Mouse (Mus musculus): ENCODE measurements at regions not wholly inside any gene's neighbourhood (a gene's known extent, or its start where the extent isn't known, plus 50 kb on each side); places are given as distances from the start of the nearest gene placed in this dataset.

DNA sequence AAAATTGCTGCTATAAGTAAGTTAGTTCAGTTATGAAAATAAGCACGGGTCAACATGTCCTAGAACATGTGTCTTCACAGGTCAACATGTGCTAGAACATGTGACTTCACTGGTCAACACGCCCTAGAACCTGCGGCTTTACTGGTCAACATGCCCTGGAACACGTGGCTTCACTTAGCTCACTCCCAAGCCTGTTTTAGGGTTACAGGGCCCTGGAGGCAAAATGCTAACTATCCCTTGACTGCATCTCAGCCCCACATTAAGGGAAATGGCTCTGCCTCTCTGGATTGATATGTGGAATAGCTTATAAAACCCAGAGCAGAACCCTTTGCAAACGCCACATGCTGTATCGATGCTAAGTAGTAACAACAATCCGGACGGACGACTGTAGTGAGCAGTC is 67.8 kb downstream of the Nkx6-1 start:
- no peak for DNase-seq (ENCODE audit: low read depth)

DNA sequence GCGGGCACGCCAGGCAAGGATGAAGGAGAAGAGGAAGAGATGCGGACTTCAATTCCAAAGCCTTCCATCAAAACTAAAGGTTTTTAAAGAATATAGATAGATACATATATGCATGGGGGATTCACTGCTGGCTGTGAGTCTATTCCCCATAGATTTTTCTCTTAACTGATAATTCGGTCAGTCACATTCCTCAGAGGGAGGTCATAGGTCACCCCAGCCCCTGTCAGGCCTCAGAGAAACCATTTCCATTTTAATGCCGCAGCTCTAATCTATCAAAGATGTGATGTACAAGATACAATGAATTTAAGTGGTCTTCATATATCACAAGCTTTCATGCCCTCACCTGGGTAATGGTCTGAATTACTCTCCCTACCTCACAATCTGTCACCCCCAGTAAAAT is 73.6 kb downstream of the Nkx6-1 start:
- no peak for DNase-seq (ENCODE audit: low read depth)

DNA sequence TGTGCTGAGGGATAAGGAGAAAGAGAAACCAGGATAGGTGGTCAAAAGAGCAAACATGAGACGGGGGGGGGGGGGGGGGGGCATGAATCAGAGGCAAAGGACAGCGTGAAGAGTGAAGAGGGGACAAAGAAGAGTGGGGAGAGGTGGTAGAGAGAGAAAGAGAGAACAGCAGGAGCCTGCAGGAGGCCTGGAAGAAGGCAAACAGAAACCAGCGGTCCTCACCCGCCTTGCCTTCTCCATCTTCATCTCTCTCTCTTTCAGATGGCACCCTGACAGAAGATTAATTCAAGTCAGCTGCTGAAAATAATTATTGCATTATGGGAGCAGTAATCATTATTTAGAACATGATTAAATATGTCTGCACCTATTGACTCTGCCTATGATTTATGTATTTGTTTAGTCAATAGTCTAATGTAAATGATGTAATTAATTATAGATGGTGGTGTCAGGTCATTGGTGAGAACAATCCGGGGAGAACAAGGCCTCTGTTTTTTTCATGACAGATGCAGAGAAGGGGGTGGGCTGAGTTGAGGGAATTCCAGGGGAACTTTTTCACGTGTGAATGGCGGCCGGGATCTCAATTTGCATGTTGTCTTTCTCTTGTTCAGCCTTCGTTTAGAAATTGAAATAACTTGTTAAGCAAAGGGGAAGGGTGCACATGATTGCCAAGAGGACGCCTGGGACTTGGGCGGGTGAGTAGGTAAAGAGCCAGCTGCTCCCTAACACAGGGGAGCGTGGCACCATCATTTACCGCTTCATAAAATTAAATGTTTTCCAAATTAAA is 74.3 kb downstream of the Nkx6-1 start:
- no peak for DNase-seq (ENCODE audit: low read depth)

DNA sequence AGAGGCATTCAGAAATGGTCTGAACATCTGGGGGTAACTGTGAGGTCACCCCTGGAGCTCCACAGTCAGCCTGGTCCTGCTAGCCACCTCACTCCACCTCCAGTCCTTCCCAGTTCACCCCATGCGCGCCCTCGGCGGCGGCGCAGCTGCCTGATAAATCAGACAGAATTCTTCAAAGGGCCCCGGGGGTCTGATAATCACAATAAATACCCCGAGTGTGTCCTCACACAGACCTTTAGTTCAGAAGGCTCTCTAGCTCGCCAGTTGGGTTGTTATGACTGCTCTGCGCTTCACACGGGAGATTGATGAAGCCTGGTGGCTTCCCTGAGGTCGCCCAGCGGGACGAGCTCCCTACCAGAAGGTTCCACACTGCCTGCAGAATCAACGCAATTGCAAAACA is 91.8 kb downstream of the Nkx6-1 start:
- no peak for DNase-seq (ENCODE audit: low read depth)

DNA sequence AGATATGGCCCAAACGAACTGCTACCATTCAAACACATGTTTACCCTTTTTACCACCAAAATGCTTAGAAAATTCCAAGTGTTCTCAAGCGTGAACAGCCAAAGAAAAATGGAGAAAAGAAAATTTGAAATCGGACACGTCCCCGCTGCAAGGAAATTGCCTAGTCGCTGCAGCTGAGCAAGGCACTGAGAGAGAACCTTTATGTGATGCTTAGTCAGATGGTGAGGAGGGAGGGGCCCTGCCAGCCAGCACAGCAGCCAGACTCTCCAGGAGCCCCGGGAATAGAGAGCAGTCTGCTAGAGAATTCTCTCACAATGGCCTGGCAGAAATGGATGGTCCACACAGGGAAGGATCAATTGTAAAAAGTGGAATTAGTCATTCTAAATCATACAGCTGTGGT is 99.0 kb downstream of the Nkx6-1 start:
- no peak for DNase-seq (ENCODE audit: low read depth)

DNA sequence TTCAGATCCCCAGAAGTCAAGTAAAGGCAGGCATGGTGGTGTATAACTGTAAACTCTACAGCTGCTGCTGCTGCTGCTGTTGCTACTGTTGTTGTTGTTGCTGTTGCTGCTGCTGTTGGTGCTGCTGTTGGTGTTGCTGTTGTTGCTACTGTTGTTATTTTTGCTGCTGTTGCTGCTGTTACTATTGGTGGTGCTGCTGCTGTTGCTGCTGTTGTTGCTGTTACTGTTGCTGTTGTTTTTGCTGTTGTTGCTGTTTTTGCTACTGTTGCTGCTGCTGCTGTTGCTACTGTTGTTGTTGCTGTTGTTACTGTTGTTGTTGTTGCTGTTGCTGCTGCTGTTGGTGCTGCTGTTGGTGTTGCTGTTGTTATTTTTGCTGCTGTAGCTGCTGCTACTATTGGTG is 104.4 kb downstream of the Nkx6-1 start:
- DNase-seq (ENCODE audit: low read depth) = no peak

DNA sequence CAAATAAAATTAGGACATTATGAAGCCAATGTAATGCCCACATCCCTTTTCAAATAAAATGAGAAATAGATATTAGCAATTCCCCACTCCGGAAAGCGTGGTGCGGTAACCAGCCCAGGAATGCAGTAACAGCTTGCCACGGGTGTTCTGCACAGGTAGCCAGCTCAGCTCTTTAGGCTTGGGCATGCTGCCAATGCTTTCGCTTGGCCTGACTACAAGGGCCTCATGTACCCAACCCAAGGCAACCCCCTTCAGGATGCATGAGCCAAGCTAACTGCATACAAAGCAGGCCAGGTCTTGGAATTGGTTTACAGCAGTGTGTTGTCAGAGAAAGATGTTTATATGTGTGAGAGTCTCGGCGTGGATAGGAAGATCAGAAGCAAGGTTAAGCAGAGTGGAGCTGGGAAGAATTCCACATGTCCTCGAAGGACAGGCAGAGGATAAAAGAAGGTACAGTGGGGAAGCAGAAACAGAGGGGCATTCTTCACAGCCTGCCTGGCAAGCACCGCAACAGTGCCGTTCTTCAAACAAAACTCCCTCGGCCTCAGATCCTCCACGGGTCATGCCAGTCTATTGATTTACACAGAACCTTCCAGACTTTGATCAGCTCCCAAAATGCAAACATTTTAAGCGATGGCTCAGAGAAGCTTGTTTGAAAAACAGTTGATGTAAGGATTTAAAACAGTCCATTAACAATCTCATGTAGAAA is 106.4 kb downstream of the Nkx6-1 start:
- DNase-seq (ENCODE audit: low read depth) = no peak

DNA sequence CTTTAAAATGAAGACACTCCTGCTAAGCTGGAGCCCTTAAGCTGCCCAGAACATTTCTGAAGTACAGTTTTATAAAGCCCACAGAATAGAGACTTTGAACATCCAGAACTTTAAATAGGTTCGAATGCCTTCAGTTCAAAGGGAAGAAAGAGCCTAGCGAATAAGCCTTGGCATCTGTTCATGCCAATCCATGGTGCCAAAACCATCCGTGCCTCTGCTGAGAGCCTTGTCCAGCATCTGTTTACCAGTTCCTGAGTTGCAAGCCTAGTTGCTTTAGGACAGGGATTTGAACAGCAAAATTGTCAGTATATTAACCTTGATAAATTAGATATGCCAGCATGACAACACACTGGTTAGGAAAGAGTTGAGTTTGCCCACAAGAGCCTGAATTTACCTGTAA is 107.6 kb downstream of the Nkx6-1 start:
- no peak for DNase-seq (ENCODE audit: low read depth)

DNA sequence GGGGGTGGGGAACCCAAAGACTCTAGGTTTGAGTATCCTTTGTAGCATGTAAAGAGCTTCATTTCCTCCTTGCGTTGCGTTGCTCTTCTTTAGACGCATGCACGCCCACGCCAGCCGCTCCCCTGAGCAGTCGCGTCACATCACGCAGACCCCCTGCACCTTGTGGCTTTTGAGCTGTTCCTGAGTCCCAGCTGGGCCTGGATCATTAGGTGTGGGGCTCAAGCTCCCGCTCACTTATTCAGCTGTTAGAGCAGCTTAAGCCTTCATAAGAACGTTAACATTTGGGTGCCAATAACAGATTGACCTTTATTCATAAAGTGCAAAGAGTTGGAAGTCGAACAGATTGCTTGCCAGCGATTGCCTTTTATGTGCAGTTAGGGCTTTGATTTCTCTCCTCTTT is 121.5 kb downstream of the Nkx6-1 start:
- DNase-seq (ENCODE audit: low read depth) = no peak

DNA sequence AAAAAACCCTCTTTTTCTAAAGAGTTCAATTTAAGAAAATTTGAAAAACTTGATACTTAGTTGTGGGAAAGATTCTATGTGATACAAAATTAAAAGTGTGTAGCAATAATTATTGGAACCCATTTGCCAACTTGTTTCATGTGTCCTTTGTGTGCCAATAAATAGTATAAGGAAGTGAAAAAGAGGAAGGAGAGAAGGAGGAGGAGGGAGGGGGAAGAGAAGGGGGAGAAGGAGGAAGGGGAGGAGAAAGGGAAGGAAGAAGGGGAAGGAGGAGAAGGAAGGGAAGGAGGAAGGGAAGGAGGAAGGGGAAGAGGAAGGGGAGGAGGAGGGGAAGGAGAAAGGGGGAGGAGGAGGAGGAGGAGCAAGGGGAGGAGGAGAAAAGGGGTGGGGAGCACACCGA is 125.0 kb downstream of the Nkx6-1 start:
- no peak for DNase-seq (ENCODE audit: low read depth)

DNA sequence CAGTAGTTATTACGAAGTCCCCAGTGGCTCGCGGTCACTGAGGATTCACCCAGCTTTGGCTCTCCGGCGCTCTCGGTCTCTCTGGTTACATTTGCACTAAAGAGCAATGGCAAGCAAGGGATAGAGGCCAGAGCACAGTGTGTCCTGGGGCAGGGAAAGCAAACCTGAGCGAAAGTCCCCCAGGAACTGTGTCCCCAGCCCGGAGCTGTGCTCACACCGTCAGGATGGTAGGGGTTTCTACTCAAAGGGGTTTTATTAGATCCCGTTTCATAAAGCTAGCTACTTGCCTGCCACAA is 125.6 kb downstream of the Nkx6-1 start:
- DNase-seq (ENCODE audit: low read depth) = no peak

DNA sequence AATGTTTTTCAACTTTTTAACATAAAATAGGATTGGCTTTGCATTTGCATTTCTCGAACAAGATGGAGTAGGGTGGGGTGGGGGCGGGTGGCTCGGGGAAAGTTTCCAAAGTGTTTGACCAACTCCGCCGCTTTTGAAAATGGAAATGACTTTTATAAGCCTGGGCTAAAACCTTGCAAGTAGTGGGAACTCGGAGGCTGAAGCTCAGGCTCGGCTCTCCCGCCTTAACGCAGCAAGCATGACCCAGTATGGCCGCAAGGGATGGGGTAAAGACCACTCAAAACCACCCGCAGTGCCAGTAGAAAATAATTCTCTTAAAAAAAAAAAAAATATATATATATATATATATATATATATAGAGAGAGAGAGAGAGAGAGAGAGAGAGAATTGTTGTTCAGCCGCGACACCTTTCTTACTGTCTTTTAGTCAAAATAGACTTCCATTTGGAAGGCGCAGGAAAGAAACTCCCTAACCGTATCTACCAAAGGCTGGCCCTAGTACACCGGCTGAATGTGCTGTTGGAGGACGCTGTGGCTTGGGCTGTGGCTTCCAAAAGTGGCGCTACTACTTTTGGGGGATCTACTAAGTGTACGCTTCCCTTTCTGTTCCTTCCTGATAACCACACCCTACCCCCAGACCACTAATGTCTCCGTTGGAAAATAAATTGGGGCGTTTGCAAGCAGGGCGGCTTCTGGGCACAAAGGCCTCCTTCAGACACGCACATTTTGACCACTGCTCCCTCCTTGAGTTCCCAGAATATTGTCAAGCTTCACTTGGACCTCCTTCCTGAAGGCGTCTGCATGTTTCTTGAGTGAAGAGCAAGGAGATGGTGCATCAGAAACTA is 126.2 kb downstream of the Nkx6-1 start:
- DNase-seq (ENCODE audit: low read depth) = no peak

DNA sequence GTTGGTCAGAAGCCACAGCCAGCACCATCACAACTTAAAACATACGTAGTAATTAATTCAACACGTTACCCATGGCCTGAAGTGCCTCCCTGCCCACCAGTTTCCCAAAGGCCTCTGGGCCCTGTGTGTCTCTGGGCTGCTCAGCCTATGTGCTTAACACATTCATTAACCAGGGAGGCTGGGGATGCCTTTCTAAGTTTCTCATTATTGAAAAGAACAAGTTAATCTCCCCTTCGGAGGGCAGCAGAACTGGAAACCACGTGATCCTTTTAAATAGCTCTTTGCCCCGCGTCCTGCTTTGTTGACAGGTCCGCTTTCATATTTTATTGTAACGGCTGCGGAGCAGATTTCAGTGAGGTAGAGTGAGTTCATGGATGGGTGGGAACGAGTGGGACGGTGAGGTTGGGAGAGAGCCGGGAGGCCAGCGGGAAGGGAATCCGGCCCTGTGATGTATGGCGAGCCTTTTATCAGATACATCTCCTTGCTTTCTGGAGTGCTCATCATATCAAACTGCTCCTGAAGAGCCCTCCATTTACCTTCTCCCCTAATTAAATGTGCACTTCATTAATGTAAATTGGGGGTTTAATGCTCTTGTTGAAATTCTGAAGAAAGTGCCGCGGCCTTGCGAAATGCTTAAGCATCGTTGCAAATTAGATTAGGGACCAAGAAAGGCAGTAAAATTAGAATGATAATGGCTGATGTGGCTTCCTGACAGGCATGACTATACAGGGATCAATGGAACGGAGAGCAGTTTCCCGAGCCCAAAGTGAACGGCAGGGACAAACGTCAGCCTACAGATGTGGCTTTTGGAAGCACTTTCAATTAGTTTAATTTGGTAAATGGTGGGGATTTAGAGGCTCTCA is 127.0 kb downstream of the Nkx6-1 start:
- no peak for DNase-seq (ENCODE audit: low read depth)

DNA sequence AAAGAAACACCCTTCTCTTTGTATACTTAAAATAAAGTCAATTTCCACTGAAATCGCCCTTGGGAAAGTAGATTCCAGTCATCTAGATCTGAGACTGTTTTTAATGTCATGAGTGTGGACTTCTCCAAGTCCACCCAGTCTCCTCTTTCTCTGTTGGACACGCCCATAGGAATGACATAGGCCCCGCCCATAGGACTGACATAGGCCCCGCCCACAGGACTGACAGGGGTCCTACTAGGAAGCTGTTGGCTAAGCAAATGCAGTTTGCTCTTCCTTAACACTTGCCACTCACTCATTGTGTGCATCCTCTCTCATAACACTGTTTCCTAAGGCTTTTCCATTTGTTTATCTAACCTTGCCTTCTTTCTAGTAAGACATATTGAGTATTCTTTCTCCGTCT is 129.3 kb downstream of the Nkx6-1 start:
- DNase-seq (ENCODE audit: low read depth) = no peak

DNA sequence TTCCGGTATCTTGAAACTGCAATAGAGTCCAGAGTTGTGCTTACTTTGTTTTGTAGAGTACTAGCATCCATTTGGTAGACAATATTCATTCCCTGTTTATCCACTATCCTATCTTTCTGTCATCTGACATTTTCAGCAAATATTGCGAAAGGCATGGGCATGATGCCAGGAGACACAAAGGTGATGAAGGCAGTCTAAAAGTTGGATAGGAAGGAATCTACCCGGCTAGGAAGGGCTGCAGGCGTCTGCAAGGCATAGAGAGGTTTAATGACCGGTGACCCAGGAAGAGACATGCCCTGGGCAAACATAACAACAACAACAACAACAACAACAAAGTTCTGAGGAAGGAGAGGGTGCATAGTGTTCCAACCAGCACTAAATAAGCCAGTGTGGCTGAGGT is 139.4 kb downstream of the Nkx6-1 start:
- DNase-seq (ENCODE audit: low read depth) = peak; percentile 12

DNA sequence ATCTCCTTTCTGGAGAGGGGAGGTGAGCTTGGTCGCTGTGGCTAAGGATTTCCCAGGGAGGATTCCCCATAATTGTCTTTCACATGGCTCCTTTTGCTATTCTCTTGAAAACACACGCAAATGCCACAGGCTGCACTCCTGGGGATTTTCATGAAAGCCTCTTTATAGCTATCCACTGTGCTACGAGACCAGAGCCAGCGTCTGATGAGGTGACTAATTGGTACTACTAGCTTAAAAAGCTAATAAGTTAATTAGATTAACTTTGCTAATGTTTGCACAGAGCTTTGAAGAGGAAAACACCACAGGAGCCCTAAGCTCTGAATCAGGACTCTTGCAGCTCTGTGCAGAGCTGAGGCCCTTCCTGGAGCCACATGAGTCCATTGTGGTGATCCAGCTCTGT is 140.1 kb downstream of the Nkx6-1 start:
- DNase-seq (ENCODE audit: low read depth) = no peak

DNA sequence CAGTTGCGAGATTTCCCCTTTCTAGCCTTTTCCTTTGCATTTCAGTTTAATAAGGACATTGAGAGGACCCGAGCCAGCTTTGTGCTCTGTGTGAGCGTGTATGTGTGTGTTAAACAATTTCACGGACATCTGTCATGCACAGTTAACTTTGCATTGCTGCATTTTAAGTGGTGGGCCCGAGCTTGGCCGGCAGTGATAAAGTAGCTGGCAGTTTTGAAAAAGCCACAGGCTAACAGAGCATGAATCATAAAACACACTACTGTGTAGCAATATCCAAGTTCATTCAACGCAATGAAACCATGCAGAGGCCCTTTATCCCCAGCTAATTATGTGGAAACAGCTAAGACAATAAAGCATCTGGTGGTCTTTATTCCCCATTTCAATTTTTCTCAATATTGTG is 140.9 kb downstream of the Nkx6-1 start:
- DNase-seq (ENCODE audit: low read depth) = no peak

DNA sequence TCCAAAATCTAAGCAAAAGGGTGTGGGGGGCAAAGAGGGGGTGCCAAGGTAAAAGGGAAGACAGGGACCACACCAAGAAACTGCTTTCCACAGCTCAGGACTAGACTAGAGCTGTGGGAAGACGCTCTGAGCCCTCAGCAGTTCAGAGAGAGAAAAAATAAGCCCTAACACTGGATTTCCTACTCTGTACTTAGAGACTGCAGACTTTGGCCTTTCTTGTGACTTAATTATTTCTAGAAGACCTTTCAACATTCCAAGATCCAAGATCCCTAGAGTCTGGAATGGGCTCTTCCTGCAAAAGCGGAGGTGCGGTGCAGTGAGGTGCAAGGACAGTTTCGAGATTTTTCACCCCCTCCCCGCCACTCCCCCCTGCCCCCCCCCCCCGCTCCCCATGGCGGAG is 141.3 kb downstream of the Nkx6-1 start:
- DNase-seq (ENCODE audit: low read depth) = no peak

DNA sequence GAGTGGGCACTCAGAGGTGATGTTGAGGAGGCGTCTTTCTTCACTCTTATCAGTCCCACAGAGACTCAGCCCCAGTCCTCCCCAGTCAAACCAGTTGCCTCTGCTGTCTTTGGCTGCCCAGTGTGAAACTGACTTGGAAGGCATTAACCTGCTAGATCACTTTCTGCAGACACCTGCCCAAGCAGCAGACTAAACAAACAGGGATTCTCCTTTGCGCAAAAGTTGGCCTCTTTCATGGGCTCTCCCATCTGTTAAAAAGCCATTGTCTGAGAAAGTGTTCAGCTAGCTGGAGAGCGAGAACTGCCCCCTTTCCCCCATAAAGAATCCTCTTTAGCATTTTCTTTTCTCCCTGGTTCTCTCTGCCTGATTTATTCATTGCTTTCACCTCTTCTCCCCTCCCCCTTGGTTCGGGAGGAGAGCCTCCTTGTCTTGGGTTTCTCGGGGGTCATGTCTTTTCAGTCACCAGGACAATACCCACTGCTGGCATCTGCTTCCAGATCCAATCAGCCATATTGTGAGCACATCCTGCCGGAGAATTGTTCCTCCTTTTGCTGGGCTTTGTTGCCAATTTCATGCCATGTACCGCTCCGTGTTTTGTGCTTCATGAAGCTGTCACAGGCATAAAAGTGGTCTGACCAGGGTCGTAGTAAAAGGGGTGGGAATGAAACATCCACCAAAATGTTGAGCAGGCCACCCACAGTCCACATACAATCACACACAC is 143.7 kb downstream of the Nkx6-1 start:
- no peak for DNase-seq (ENCODE audit: low read depth)

DNA sequence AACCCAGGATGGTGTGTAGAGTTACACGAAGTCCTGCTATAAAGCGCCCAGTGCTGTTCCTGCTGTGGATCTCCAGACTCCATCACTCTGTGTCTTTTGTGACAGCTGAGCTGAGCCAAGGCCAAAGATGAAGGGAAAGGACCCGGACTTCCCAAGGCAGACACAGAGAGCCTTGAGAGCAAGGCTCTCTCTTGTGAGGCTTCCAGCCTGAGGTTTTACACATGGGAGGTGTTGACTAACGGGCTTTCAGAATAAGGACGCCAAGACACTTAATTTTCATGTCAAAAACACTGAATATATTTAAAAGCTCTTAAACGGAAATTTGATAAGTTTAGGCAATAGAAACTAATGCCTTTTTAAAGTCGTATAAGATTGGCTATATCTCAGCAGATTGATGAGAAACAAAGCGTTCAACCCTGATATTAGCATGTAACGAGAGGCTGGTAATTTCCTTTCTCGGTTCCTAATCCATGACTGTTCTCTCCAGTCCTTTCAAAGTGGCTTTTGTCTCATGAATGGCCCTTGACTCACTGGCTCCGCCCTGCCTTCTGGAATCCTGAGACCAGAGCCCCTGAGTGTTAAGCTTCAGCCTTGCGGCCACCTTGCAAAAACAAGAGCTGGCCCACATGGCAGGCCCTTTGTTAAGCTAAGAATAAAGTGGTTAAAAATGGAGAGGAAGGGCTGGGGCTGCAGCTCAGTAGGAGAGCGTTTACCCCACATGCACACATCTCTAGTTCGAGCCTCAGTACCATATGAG is 145.8 kb downstream of the Nkx6-1 start:
- DNase-seq (ENCODE audit: low read depth) = no peak

DNA sequence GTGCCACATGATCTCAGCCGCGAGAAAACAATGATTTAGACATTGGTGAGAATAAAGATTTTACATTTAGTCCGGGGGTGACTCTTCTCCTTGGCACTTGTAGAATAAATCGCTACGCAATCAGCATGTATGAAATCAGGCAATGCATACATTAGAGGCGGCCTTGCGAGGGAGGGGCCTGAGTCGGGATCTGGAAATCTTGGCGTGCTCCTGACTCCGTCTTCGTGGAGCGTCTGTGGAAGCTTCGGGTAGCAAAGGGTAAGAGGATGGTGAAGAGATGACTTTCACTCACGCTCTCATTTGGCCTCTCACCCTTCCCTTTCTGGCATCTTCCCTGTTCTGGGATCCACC is 167.1 kb downstream of the Nkx6-1 start:
- DNase-seq (ENCODE audit: low read depth) = no peak

All from NIH3T3 (cell line).